Mouse (Mus musculus) stomach, postnatal 0 days (tissue): ENCODE measurements at regions not wholly inside any gene's neighbourhood (a gene's known extent, or its start where the extent isn't known, plus 50 kb on each side); places are given as distances from the start of the nearest gene placed in this dataset.

Experiments used
- CTCF ChIP-seq: IDR thresholded peaks from 2 replicates; pipeline ENCODE4 v1.5.1; 2016; ENCODE audit warnings: antibody characterized with exemption, low read depth, mild to moderate bottlenecking, moderate library complexity
- EP300 ChIP-seq: optimal IDR thresholded peaks from 2 replicates; pipeline ENCODE3; 2016; ENCODE audit warnings: antibody characterized with exemption

GRCm38 (mm10) chr11:31778766-31779165, 93.2 kb upstream of the Cpeb4 start:
- TF ChIP-seq CTCF (no peak), EP300 (no peak)
